Mouse (Mus musculus) myocyte (in vitro differentiated cells): ENCODE measurements at regions not wholly inside any gene's neighbourhood (a gene's known extent, or its start where the extent isn't known, plus 50 kb on each side); places are given as distances from the start of the nearest gene placed in this dataset.

Source experiments
- E2F4 ChIP-seq: IDR thresholded peaks from one replicate; pipeline ENCODE4 v1.6.1; 2011; ENCODE audit warnings: mild to moderate bottlenecking, control low read depth, moderate library complexity; ENCODE audit not compliant: insufficient read depth
- MAX ChIP-seq: IDR thresholded peaks from one replicate; pipeline ENCODE4 v1.6.1; 2011; ENCODE audit warnings: low read depth, mild to moderate bottlenecking, control low read depth
- MYOD1 ChIP-seq, 3 experiments: IDR thresholded peaks; one replicate each; pipeline ENCODE4 v1.6.1; 2011; ENCODE audit warnings: control low read depth in 2 of 3, low read depth in 2 of 3, mild to moderate bottlenecking in 2 of 3, moderate library complexity in 1 of 3; ENCODE audit not compliant: insufficient read length in 2 of 3, control insufficient read depth in 1 of 3
- POLR2A ChIP-seq: IDR thresholded peaks from one replicate; pipeline ENCODE4 v1.6.1; 2011; ENCODE audit warnings: low read depth, mild to moderate bottlenecking, control low read depth, moderate library complexity; ENCODE audit not compliant: insufficient read length
- POLR2AphosphoS2 ChIP-seq: IDR thresholded peaks from one replicate; pipeline ENCODE4 v1.6.1; 2011; ENCODE audit warnings: low read depth, control low read depth; ENCODE audit not compliant: insufficient read length
- REST ChIP-seq: IDR thresholded peaks from one replicate; pipeline ENCODE4 v1.6.1; 2011; ENCODE audit warnings: mild to moderate bottlenecking, control low read depth, moderate library complexity; ENCODE audit not compliant: insufficient read depth, insufficient read length
- SRF ChIP-seq: IDR thresholded peaks from one replicate; pipeline ENCODE4 v1.6.1; 2011; ENCODE audit warnings: low read depth; ENCODE audit not compliant: control insufficient read depth, insufficient read length
- TCF12 ChIP-seq: IDR thresholded peaks from one replicate; pipeline ENCODE4 v1.6.1; 2011; ENCODE audit warnings: mild to moderate bottlenecking, control low read depth; ENCODE audit not compliant: poor library complexity, insufficient read depth, severe bottlenecking
- USF1 ChIP-seq: IDR thresholded peaks from one replicate; pipeline ENCODE4 v1.6.1; 2011; ENCODE audit warnings: low read depth, mild to moderate bottlenecking, control low read depth, moderate library complexity

DNA sequence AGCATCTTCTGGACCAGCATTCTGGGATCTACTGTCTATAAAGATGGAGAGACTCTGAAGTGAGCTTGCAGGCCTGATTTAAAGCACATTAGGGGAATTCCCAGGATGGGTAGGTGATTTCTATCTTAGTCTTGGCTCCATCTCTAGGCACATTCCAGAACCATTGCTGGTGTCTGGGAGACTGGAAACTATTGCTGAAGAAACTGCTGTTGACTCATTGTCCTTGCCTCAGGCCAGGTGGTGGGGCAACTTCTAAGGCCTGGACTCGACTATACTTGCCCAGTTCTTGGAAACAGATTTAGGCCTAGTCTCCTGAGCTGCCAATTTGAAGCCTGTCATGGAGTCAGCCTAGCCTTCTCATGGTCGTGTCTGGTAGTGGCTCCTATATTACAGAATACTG lies 61.5 kb upstream of the Kdm8 start:
- no peak for TF ChIP-seq POLR2A
- TF ChIP-seq USF1, result no peak
- TF ChIP-seq TCF12, result no peak
- no peak for TF ChIP-seq SRF
- TF ChIP-seq MAX, result no peak
- TF ChIP-seq REST, result no peak
- TF ChIP-seq POLR2AphosphoS2, result no peak
- no peak for TF ChIP-seq E2F4
- TF ChIP-seq MYOD1 (IDR thresholded peaks at IDR 0.05; ENCODE audit: control insufficient read depth in 1 of 3, insufficient read length in 2 of 3, low read depth in 2 of 3), result no peak
